Mouse (Mus musculus): ENCODE results near the gene Rpl9-ps1.

DNA sequence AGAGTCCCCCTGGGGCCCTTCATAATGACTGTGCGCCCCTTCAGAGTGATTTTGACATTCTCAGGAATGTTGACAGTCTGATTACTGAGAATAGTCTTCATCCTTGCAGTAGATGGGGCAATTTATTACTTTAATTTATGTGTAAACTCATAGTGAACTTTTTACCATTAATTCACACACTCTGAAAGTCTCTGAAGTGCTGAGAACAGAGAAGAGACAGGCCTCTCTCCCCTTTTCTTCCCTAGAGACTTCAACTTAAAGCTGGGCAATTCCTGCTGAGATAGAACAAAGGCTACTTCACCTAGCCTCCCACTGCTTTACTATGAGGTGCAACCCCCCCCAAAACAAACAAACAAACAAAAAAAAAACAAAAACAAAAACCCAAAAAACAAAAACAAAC lies at the start of gene Rpl9-ps1:
- no peak for TF ChIP-seq EP300 (IDR thresholded peaks at IDR 0.05; ENCODE audit: insufficient read depth, low read depth, low read length)
- no peak for TF ChIP-seq CTCF (IDR thresholded peaks at IDR 0.05)

Data from heart, adult 2 months (tissue).